10 mouse cellular contexts compared by ENCODE assay signal in the genomic region with DNA sequence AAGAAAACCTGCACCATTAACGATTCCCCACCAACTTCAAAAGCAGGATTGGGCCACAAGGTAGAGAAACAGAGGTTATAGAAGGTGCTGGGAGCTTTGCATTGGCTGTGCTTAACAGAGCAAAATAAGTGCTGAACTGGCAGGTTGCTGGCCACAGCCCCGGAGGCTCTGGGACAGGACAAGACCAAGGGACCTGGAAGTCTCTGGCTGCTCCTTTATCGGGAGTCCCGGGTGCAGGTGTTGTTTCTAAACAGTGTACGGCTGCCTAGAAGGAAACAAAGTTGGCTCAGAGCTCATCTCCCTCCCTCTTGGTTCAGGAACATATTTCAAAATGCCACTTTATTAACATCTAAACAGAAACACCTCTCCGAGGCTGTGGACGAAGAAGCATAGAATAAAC.
DNase-seq lines count a peak whose midpoint lies in the region; ATAC-seq and TF ChIP-seq lines count a peak whose summit lies in the region.
"Had no signal": no experiment of that assay in that cellular context is flagged by ENCODE, and none has a peak within 500 bp of the region (broad histone marks: within the 10 kb centered on the region; RNA-seq: fewer than 3 reads in every experiment).

No protein-coding gene starts in this region.

- no peak overlapping the region for H3K27ac ChIP-seq in kidney, adult 2 months (ENCODE audit: insufficient read depth, low read depth, low read length)
- H3K27ac ChIP-seq in forebrain, embryonic 13.5 days, result peak overlapping the region; percentile 78
- no peak overlapping the region for H3K27ac ChIP-seq in hindbrain, postnatal 0 days
- no peak overlapping the region for H3K27ac ChIP-seq in neural tube, embryonic 14.5 days (ENCODE audit: low read depth, low read length)
- H3K27ac ChIP-seq: gastrocnemius, adult 2 months had no signal

- WGBS in kidney, adult 2 months, result 22% methylated on average over 7 of the region's 7 CpGs
- WGBS in forebrain, embryonic 13.5 days, result 5% methylated on average over 7 of the region's 7 CpGs
- 21% methylated on average over 7 of the region's 7 CpGs for WGBS in hindbrain, postnatal 0 days
- WGBS in neural tube, embryonic 14.5 days, result 36% methylated on average over 7 of the region's 7 CpGs

- peak overlapping the region; percentile 34 for H3K9ac ChIP-seq in forebrain, embryonic 13.5 days
- no peak overlapping the region for H3K9ac ChIP-seq in hindbrain, postnatal 0 days (replicated peaks; ENCODE audit: low read length)
- H3K9ac ChIP-seq in neural tube, embryonic 14.5 days (replicated peaks; ENCODE audit: low read depth, low read length), result no peak overlapping the region

- H3K4me3 ChIP-seq in kidney, adult 2 months (ENCODE audit: insufficient read depth, low read depth, low read length), result no peak overlapping the region
- peak overlapping the region; percentile 19 for H3K4me3 ChIP-seq in forebrain, embryonic 13.5 days
- H3K4me3 ChIP-seq in hindbrain, postnatal 0 days (ENCODE audit: low read length), result peak overlapping the region; percentile 23
- H3K4me3 ChIP-seq in neural tube, embryonic 14.5 days (ENCODE audit: low read depth, low read length), result no peak overlapping the region
- H3K4me3 ChIP-seq: gastrocnemius, adult 2 months had no signal

- H3K4me1 ChIP-seq in kidney, adult 2 months (ENCODE audit: control insufficient read depth, insufficient read depth, low read length), result no peaks in the 10 kb centered on the region
- H3K4me1 ChIP-seq in forebrain, embryonic 13.5 days, result peaks cover 19% of the 10 kb centered on the region
- H3K4me1 ChIP-seq in hindbrain, postnatal 0 days (ENCODE audit: insufficient read depth, low read length), result 0 out of 2 replicates have a peak, but pooled peaks cover 6% of the 10 kb centered on the region
- H3K4me1 ChIP-seq in neural tube, embryonic 14.5 days (ENCODE audit: control insufficient read depth, insufficient read depth, low read length), result no peaks in the 10 kb centered on the region

- H3K36me3 ChIP-seq in kidney, adult 2 months (ENCODE audit: control insufficient read depth, insufficient read depth, low read length), result no peaks in the 10 kb centered on the region
- H3K36me3 ChIP-seq in forebrain, embryonic 13.5 days (ENCODE audit: poor library complexity, severe bottlenecking), result no peaks in the 10 kb centered on the region
- H3K36me3 ChIP-seq in hindbrain, postnatal 0 days (ENCODE audit: insufficient read depth, low read length), result no peaks in the 10 kb centered on the region
- H3K36me3 ChIP-seq in neural tube, embryonic 14.5 days (ENCODE audit: control insufficient read depth, insufficient read depth, low read length), result no peaks in the 10 kb centered on the region

- H3K27me3 ChIP-seq in kidney, adult 2 months (replicated peaks; ENCODE audit: control insufficient read depth, insufficient read depth, low read length), result no peaks in the 10 kb centered on the region
- H3K27me3 ChIP-seq in forebrain, embryonic 13.5 days, result no peaks in the 10 kb centered on the region
- no peaks in the 10 kb centered on the region for H3K27me3 ChIP-seq in hindbrain, postnatal 0 days (ENCODE audit: insufficient read depth, low read length)
- no peaks in the 10 kb centered on the region for H3K27me3 ChIP-seq in neural tube, embryonic 14.5 days (ENCODE audit: control insufficient read depth, insufficient read depth, low read length)

- H3K4me2 ChIP-seq in forebrain, embryonic 13.5 days, result peak overlapping the region; percentile 52
- peak overlapping the region; percentile 43 for H3K4me2 ChIP-seq in hindbrain, postnatal 0 days (ENCODE audit: low read depth, low read length)
- H3K4me2 ChIP-seq in neural tube, embryonic 14.5 days (ENCODE audit: low read depth, low read length), result peak overlapping the region; percentile 27

- ATAC-seq in forebrain, embryonic 13.5 days, result peak; percentile 52
- 0 out of 2 replicates have a peak, but pooled peaks have one; percentile 7 for ATAC-seq in hindbrain, postnatal 0 days
- ATAC-seq in neural tube, embryonic 14.5 days (ENCODE audit: low read depth), result no peak; the same call in 1 of the 2 replicates
- no peak for ATAC-seq in erythroid progenitor cell, adult 5-6 weeks (replicated peaks; ENCODE audit: low FRiP score, poor library complexity, severe bottlenecking)

- H3K9me3 ChIP-seq in forebrain, embryonic 13.5 days (replicated peaks), result no peaks in the 10 kb centered on the region
- H3K9me3 ChIP-seq in hindbrain, postnatal 0 days (ENCODE audit: low read length), result no peaks in the 10 kb centered on the region
- no peaks in the 10 kb centered on the region for H3K9me3 ChIP-seq in neural tube, embryonic 14.5 days (ENCODE audit: control insufficient read depth, low read length)

- peak; percentile 7 for DNase-seq in kidney, postnatal 10 days
- no peak for DNase-seq in kidney, adult 2 months
- DNase-seq in hindbrain, postnatal 0 days (ENCODE audit: low spot score), result no peak
- no peak for DNase-seq in adrenal gland, postnatal 4 days (ENCODE audit: low spot score in 2 of 2)
- DNase-seq: gastrocnemius, adult 2 months; liver; right cerebral cortex, postnatal 25 days had no signal

- no peak for TF ChIP-seq POLR2A in kidney, adult 2 months (IDR thresholded peaks at IDR 0.05; ENCODE audit: low read depth, low read length)

- no peak for TF ChIP-seq CTCF in kidney, adult 2 months (conservative IDR thresholded peaks at IDR 0.05; ENCODE audit: insufficient read depth, insufficient read length, low read depth, low read length)
- TF ChIP-seq CTCF in hindbrain, postnatal 0 days (IDR thresholded peaks at IDR 0.05; ENCODE audit: low read depth), result no peak

Comparison
In these comparisons a context has a peak if more than half of its experiments do, and no peak if none do; other contexts are left out.
1. H3K4me3 ChIP-seq: peak in forebrain, embryonic 13.5 days (single experiment) and hindbrain, postnatal 0 days (single experiment); none in kidney, adult 2 months (single experiment) and neural tube, embryonic 14.5 days (single experiment).
2. ATAC-seq: peak in forebrain, embryonic 13.5 days (single experiment) and hindbrain, postnatal 0 days (single experiment); none in neural tube, embryonic 14.5 days (single experiment) and erythroid progenitor cell, adult 5-6 weeks (single experiment).
3. Peak in every context shown above with its lines, with median percentiles within 50 percentile points of each other: H3K4me2 ChIP-seq.